ENCODE assay signal across 9 mouse cellular contexts in genomic region chr10:97436662-97437061, GRCm38 (mm10). TPM values are rescaled to one million over a fixed set of nuclear protein-coding genes. Genes with fewer than 3 reads are reported as not detected.
DNase-seq lines count a peak whose midpoint lies in the region; TF ChIP-seq lines count a peak whose summit lies in the region.
"Had no signal": no experiment of that assay in that cellular context is flagged by ENCODE, and none has a peak within 500 bp of the region (broad histone marks: within the 10 kb centered on the region; RNA-seq: fewer than 3 reads in every experiment).

No protein-coding gene starts in this region.

- no peak for TF ChIP-seq POLR2A in heart, adult 2 months (IDR thresholded peaks at IDR 0.05; ENCODE audit: insufficient read depth, low read depth, low read length)
- no peak for TF ChIP-seq POLR2A in thymus, adult 2 months (IDR thresholded peaks at IDR 0.05; ENCODE audit: control insufficient read depth, extremely low read depth, insufficient read depth, low read length, poor library complexity)

- H3K27ac ChIP-seq in heart, adult 2 months = peak overlapping the region; percentile 9; the same call in 1 of the 2 replicates
- H3K27ac ChIP-seq in thymus, adult 2 months (ENCODE audit: control insufficient read depth, insufficient read depth, low read length) = no peak overlapping the region

- H3K36me3 ChIP-seq in heart, adult 2 months (ENCODE audit: control insufficient read depth, insufficient read depth, low read length) = no peaks in the 10 kb centered on the region
- H3K36me3 ChIP-seq in thymus, adult 2 months (ENCODE audit: control insufficient read depth, insufficient read depth, low read length) = no peaks in the 10 kb centered on the region

- 0 out of 2 replicates have a peak, but pooled peaks have one; percentile 51 for TF ChIP-seq EP300 in heart, adult 2 months (IDR thresholded peaks at IDR 0.05; ENCODE audit: insufficient read depth, low read depth, low read length)

- H3K4me3 ChIP-seq in heart, adult 2 months = no peak overlapping the region
- no peak overlapping the region for H3K4me3 ChIP-seq in thymus, adult 2 months (ENCODE audit: control insufficient read depth, insufficient read depth, low read length)
- H3K4me3 ChIP-seq: megakaryocyte, embryonic 14.5 days had no signal

- no peak for TF ChIP-seq CTCF in heart, adult 2 months (IDR thresholded peaks at IDR 0.05)
- TF ChIP-seq CTCF in thymus, adult 2 months (IDR thresholded peaks at IDR 0.05; ENCODE audit: borderline replicate concordance, control insufficient read depth, extremely low read depth, insufficient read depth, low read length, poor library complexity) = no peak

- 15% methylated on average over 5 of the region's 5 CpGs for WGBS in heart, adult 2 months
- 82% methylated on average over 5 of the region's 5 CpGs for WGBS in thymus, adult 2 months

- H3K4me1 ChIP-seq in heart, adult 2 months (ENCODE audit: control insufficient read depth, insufficient read depth, low read length) = peaks cover 3% of the 10 kb centered on the region
- no peaks in the 10 kb centered on the region for H3K4me1 ChIP-seq in thymus, adult 2 months (replicated peaks; ENCODE audit: control insufficient read depth, insufficient read depth, low read length)
- H3K4me1 ChIP-seq: megakaryocyte, embryonic 14.5 days had no signal

- intact Hi-C loops in heart, adult 2 months (cut with DNase I) = no loop called here
- intact Hi-C loops in heart, postnatal 36 days (cut with DNase I) = no loop called here

- H3K27me3 ChIP-seq in heart, adult 2 months (ENCODE audit: control insufficient read depth, insufficient read depth, low read length) = no peaks in the 10 kb centered on the region
- H3K27me3 ChIP-seq in thymus, adult 2 months (ENCODE audit: control insufficient read depth, insufficient read depth, low read length) = no peaks in the 10 kb centered on the region
- H3K27me3 ChIP-seq: megakaryocyte, embryonic 14.5 days had no signal

- H3K9ac ChIP-seq in heart, adult 2 months (ENCODE audit: low read depth, low read length) = no peak overlapping the region

- H3K79me2 ChIP-seq in heart, adult 2 months (replicated peaks; ENCODE audit: control insufficient read depth, insufficient read depth, low read length) = no peaks in the 10 kb centered on the region

- peak; percentile 38 to 62 for DNase-seq in heart, adult 2 months
- no peak for DNase-seq in heart, adult 8-10 months (ENCODE audit: low spot score)
- DNase-seq in brain, embryonic 18.5 days (ENCODE audit: low read depth, low spot score) = peak; percentile 12
- peak; percentile 47 to 48 for DNase-seq in heart, postnatal 36 days
- peak; percentile 59 for DNase-seq in right cerebral cortex, adult 18-20 months
- DNase-seq in kidney, postnatal 14 days = no peak
- no peak for DNase-seq in thymus, adult 2 months
- DNase-seq in thymus, postnatal 0 days (ENCODE audit: low spot score) = no peak

RNA-seq across cellular contexts. Expression of gene Dcn, which starts 42.7 kb away (rescaled TPM):
- total RNA-seq in heart, adult 2 months (2021) = 100 to 1,000 TPM; 385 to 401 TPM
- polyA plus RNA-seq in heart, adult 2 months (2012; rRNA removed) = 442 and 744 TPM in 2 replicates
- 100 to 1,000 TPM; 297 to 374 (median 343) TPM for total RNA-seq in heart, adult 8-10 months (2022)
- 100 to 1,000 TPM; 425 to 437 TPM for total RNA-seq in heart, postnatal 36 days (2021)
- polyA plus RNA-seq in thymus, adult 2 months (2012; rRNA removed) = 48.5 and 95.1 TPM in 2 replicates
- 88.4 and 103 TPM in 2 replicates for polyA plus RNA-seq in thymus, postnatal 0 days (2015; fragmentation: Nextera tagmentation; extraction: Ambion mirVana)

Comparison
In these comparisons a context has a peak if more than half of its experiments do, and no peak if none do; other contexts are left out.
1. DNase-seq: peak in heart, adult 2 months (2 of 2), brain, embryonic 18.5 days (single experiment), heart, postnatal 36 days (2 of 2) and right cerebral cortex, adult 18-20 months (single experiment); none in heart, adult 8-10 months (single experiment), kidney, postnatal 14 days (single experiment), thymus, adult 2 months (single experiment) and thymus, postnatal 0 days (single experiment).